In the genomic region with DNA sequence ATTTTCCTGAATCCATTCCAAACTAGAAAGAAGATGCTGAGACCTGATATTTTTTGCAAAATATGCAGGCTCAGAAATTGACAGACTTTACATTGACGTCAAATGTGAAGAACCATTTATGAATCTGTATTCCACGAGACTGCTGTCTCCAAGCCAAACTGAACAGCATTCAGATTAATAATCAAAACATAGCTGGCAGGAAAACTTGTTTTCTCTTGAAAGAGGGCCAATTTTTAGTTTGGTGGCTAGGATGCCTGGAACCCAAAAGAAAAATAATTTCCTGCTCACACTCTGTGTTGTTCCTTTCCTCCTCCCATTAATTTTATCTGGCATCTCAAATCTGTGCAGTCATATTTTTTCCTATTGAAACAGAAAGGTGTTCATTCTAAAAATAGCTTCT, we compare ENCODE assay signal across 26 mouse cellular contexts.
A peak's percentile ranks its signal among the peaks of the same experiment; 100 is the strongest.
DNase-seq lines count a peak whose midpoint lies in the region; ATAC-seq and TF ChIP-seq lines count a peak whose summit lies in the region.
"Had no signal": no experiment of that assay in that cellular context is flagged by ENCODE, and none has a peak within 500 bp of the region (broad histone marks: within the 10 kb centered on the region; RNA-seq: fewer than 3 reads in every experiment).

No protein-coding gene starts in this region.

- H3K36me3 ChIP-seq in forebrain, postnatal 0 days (ENCODE audit: insufficient read depth), result no peaks in the 10 kb centered on the region
- no peaks in the 10 kb centered on the region for H3K36me3 ChIP-seq in forebrain, embryonic 13.5 days (ENCODE audit: poor library complexity, severe bottlenecking)
- H3K36me3 ChIP-seq in kidney, postnatal 0 days (ENCODE audit: insufficient read depth, low read length), result no peaks in the 10 kb centered on the region
- H3K36me3 ChIP-seq: embryonic facial prominence, embryonic 13.5 days; hindbrain, embryonic 13.5 days; limb, embryonic 12.5 days; liver, embryonic 15.5 days; lung, embryonic 15.5 days; midbrain, embryonic 13.5 days had no signal

- H3K27ac ChIP-seq in forebrain, postnatal 0 days (ENCODE audit: low read depth, low read length), result peak overlapping the region; percentile 45; the same call in 1 of the 2 replicates
- no peak overlapping the region for H3K27ac ChIP-seq in forebrain, embryonic 13.5 days
- H3K27ac ChIP-seq in kidney, postnatal 0 days, result no peak overlapping the region
- H3K27ac ChIP-seq: embryonic facial prominence, embryonic 13.5 days; hindbrain, embryonic 13.5 days; layer of hippocampus, adult 2 months; left cerebral cortex, adult 2 months; limb, embryonic 12.5 days; liver, embryonic 15.5 days; lung, embryonic 15.5 days; macrophage; midbrain, embryonic 13.5 days had no signal

- peak; percentile 56 for DNase-seq in cerebellum, adult 9-10 months
- DNase-seq in cerebellum, adult 11 months, result no peak
- DNase-seq in forebrain, postnatal 0 days, result peak; percentile 39
- peak; percentile 23 for DNase-seq in kidney, postnatal 0 days (ENCODE audit: low spot score)
- no peak for DNase-seq in kidney, adult 18-20 months
- DNase-seq in brain, adult 2 months (ENCODE audit: low read depth, low spot score), result peak; percentile 51
- DNase-seq in heart, adult 18-20 months, result no peak
- DNase-seq: adrenal gland, postnatal 25 days; cerebellum, postnatal 25 days; embryo, embryonic 11 days; gastrocnemius, postnatal 10 days; heart, postnatal 36 days; kidney, postnatal 10 days; thymus, postnatal 4 days had no signal

- WGBS in forebrain, postnatal 0 days, result 47% methylated on average over 2 of the region's 2 CpGs
- 83% methylated on average over 2 of the region's 2 CpGs for WGBS in forebrain, embryonic 13.5 days
- WGBS in kidney, postnatal 0 days, result 54% methylated on average over 2 of the region's 2 CpGs

- H3K9ac ChIP-seq in forebrain, postnatal 0 days, result no peak overlapping the region
- H3K9ac ChIP-seq in forebrain, embryonic 13.5 days, result no peak overlapping the region
- H3K9ac ChIP-seq in kidney, postnatal 0 days (ENCODE audit: low read depth, low read length), result no peak overlapping the region
- H3K9ac ChIP-seq: embryonic facial prominence, embryonic 13.5 days; hindbrain, embryonic 13.5 days; limb, embryonic 12.5 days; liver, embryonic 15.5 days; lung, embryonic 15.5 days; midbrain, embryonic 13.5 days had no signal

- no peaks in the 10 kb centered on the region for H3K27me3 ChIP-seq in forebrain, postnatal 0 days (ENCODE audit: insufficient read depth, low read length)
- H3K27me3 ChIP-seq in forebrain, embryonic 13.5 days, result no peaks in the 10 kb centered on the region
- H3K27me3 ChIP-seq in kidney, postnatal 0 days (ENCODE audit: insufficient read depth, low read length), result no peaks in the 10 kb centered on the region
- H3K27me3 ChIP-seq: embryonic facial prominence, embryonic 13.5 days; hindbrain, embryonic 13.5 days; limb, embryonic 12.5 days; liver, embryonic 15.5 days; lung, embryonic 15.5 days; midbrain, embryonic 13.5 days had no signal

- H3K9me3 ChIP-seq in forebrain, postnatal 0 days (ENCODE audit: low read length), result no peaks in the 10 kb centered on the region
- no peaks in the 10 kb centered on the region for H3K9me3 ChIP-seq in forebrain, embryonic 13.5 days (replicated peaks)
- no peaks in the 10 kb centered on the region for H3K9me3 ChIP-seq in kidney, postnatal 0 days (replicated peaks; ENCODE audit: low read length)
- H3K9me3 ChIP-seq: embryonic facial prominence, embryonic 13.5 days; hindbrain, embryonic 13.5 days; limb, embryonic 12.5 days; liver, embryonic 15.5 days; lung, embryonic 15.5 days; midbrain, embryonic 13.5 days had no signal

- H3K4me3 ChIP-seq in forebrain, postnatal 0 days (ENCODE audit: low read depth, low read length), result no peak overlapping the region
- no peak overlapping the region for H3K4me3 ChIP-seq in forebrain, embryonic 13.5 days
- no peak overlapping the region for H3K4me3 ChIP-seq in kidney, postnatal 0 days (replicated peaks; ENCODE audit: low read depth, low read length)
- H3K4me3 ChIP-seq: embryonic facial prominence, embryonic 13.5 days; hindbrain, embryonic 13.5 days; layer of hippocampus, adult 2 months; left cerebral cortex, adult 2 months; limb, embryonic 12.5 days; liver, embryonic 15.5 days; lung, embryonic 15.5 days; midbrain, embryonic 13.5 days had no signal

- peak; percentile 25; the same call in 1 of the 2 replicates for ATAC-seq in forebrain, postnatal 0 days
- ATAC-seq in forebrain, embryonic 13.5 days, result no peak
- no peak for ATAC-seq in kidney, postnatal 0 days (replicated peaks; ENCODE audit: low FRiP score, low read depth)
- ATAC-seq: intestine, postnatal 0 days; midbrain, embryonic 13.5 days had no signal

- no peaks in the 10 kb centered on the region for H3K4me1 ChIP-seq in forebrain, postnatal 0 days (ENCODE audit: insufficient read depth)
- H3K4me1 ChIP-seq in forebrain, embryonic 13.5 days, result no peaks in the 10 kb centered on the region
- H3K4me1 ChIP-seq in kidney, postnatal 0 days (replicated peaks; ENCODE audit: insufficient read depth, low read length), result no peaks in the 10 kb centered on the region
- H3K4me1 ChIP-seq: embryonic facial prominence, embryonic 13.5 days; hindbrain, embryonic 13.5 days; limb, embryonic 12.5 days; liver, embryonic 15.5 days; lung, embryonic 15.5 days; midbrain, embryonic 13.5 days had no signal

- TF ChIP-seq CTCF in forebrain, postnatal 0 days (IDR thresholded peaks at IDR 0.05; ENCODE audit: low read depth), result no peak
- TF ChIP-seq CTCF in kidney, postnatal 0 days (IDR thresholded peaks at IDR 0.05; ENCODE audit: low read depth), result no peak

- no peak overlapping the region for H3K4me2 ChIP-seq in forebrain, postnatal 0 days (ENCODE audit: low read depth)
- no peak overlapping the region for H3K4me2 ChIP-seq in forebrain, embryonic 13.5 days
- H3K4me2 ChIP-seq in kidney, postnatal 0 days (ENCODE audit: low read length), result no peak overlapping the region
- H3K4me2 ChIP-seq: embryonic facial prominence, embryonic 13.5 days; heart, embryonic 11.5 days; hindbrain, embryonic 13.5 days; limb, embryonic 12.5 days; liver, embryonic 15.5 days; lung, embryonic 15.5 days; midbrain, embryonic 13.5 days had no signal

Comparison
In these comparisons a context has a peak if more than half of its experiments do, and no peak if none do; other contexts are left out.
1. DNase-seq: peak in cerebellum, adult 9-10 months (single experiment), forebrain, postnatal 0 days (single experiment), kidney, postnatal 0 days (single experiment) and brain, adult 2 months (single experiment); none in cerebellum, adult 11 months (single experiment), kidney, adult 18-20 months (single experiment) and heart, adult 18-20 months (0 of 2).